Mouse (Mus musculus) lung, adult 2 months (tissue): ENCODE measurements at regions not wholly inside any gene's neighbourhood (a gene's known extent, or its start where the extent isn't known, plus 50 kb on each side); places are given as distances from the start of the nearest gene placed in this dataset.

ENCODE experiments used
- DNase-seq: peaks from one replicate; pipeline ENCODE4 v3.0.0; 2022
- H3K4me1 ChIP-seq: fragments of 200-500 bp; 2 replicates; pipeline ENCODE4 v1.6.1; 2011; ENCODE audit warnings: low read length; ENCODE audit not compliant: control insufficient read depth, insufficient read depth
- H3K4me3 ChIP-seq: fragments of 200-500 bp; replicated peaks from 2 replicates; pipeline ENCODE3; 2011; ENCODE audit warnings: low read depth, mild to moderate bottlenecking, control low read depth, low read length; ENCODE audit errors: extremely low read depth
- CTCF ChIP-seq: fragments of 200-500 bp; IDR thresholded peaks from 2 replicates; pipeline ENCODE4 v1.5.1; 2011; ENCODE audit warnings: mild to moderate bottlenecking, low read length, control low read depth; ENCODE audit not compliant: insufficient read depth
- POLR2A ChIP-seq: fragments of 200-500 bp; IDR thresholded peaks from 2 replicates; pipeline ENCODE4 v1.6.1; 2011; ENCODE audit warnings: low read depth, mild to moderate bottlenecking, control low read depth, low read length, borderline replicate concordance; ENCODE audit errors: extremely low read depth
- WGBS: fragments of 180-500 bp; shearing (Covaris S2); methylation state at CpG from one replicate; pipeline ENCODE4 v1.1.7; 2018; 5-methylcytosine and 5-hydroxymethylcytosine counted together

DNA sequence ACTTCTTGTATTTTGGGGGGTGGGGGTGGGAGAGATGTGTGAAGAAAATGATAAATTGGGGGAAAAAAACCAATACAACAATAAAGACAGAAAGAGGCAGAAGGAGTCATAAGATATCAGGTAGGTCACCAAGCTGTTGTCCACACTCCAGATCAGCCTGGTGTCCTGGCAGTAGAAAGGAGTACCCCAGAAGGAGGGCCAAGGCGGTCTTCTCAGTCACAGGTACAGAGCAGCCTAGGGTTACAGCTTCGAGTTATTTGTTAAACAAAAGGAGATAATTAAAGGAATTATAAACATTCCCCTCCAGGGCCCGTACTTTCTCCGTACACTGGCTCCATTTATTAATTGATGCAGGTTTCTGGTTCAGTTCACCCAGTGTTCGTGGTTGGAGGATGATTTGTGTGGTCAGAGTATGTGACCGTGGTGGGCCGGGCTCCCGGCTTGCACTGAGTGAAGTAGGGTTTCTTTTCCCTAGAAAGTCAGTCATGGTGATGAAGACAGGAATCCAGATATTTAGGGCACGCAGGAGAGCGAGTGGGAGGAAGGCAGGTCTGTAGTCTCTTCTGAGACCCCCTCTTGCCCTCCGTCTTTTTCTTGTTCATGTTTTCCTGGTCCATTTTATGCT, 83.4 kb upstream of the Paqr3 start:
- no peaks in the 10 kb centered on the region for H3K4me1 ChIP-seq
- DNase-seq = no peak
- WGBS = 81% methylated on average over 11 of the region's 11 CpGs
- TF ChIP-seq POLR2A (no peak), CTCF (no peak)
- H3K4me3 ChIP-seq = no peak overlapping the region

DNA sequence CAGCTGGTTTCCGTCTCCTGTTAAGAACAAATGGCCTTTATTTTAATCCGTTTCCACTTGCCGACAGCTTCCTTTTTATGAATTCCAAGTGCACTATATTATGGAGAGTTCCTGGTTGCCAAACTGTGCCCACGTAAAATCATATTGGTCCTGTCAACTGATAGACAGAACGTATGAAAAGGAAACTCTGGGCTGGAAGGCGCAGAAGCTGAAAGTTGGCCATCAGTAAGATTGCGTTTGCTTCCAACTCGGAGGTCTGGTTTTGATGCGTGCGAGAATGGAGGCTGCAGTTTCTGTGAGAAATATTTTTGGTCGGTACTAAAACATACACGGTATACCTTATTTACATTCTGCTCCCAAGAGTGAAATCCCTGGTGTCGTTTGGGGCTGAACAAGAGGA, 81.3 kb upstream of the Paqr3 start:
- DNase-seq = no peak
- TF ChIP-seq POLR2A = no peak
- no peak for TF ChIP-seq CTCF
- Histone ChIP-seq H3K4me3 (no peak overlapping the region), H3K4me1 (no peaks in the 10 kb centered on the region)
- WGBS = 74% methylated on average over 13 of the region's 13 CpGs

- TF ChIP-seq CTCF (no peak), POLR2A (no peak)
- 67% methylated on average over 3 of the region's 3 CpGs for WGBS
- DNase-seq = no peak
- H3K4me1 ChIP-seq = no peaks in the 10 kb centered on the region
- H3K4me3 ChIP-seq = no peak overlapping the region
Observed at GRCm38 (mm10) chr5:97190695-97191094, 79.3 kb upstream of the Paqr3 start.

DNA sequence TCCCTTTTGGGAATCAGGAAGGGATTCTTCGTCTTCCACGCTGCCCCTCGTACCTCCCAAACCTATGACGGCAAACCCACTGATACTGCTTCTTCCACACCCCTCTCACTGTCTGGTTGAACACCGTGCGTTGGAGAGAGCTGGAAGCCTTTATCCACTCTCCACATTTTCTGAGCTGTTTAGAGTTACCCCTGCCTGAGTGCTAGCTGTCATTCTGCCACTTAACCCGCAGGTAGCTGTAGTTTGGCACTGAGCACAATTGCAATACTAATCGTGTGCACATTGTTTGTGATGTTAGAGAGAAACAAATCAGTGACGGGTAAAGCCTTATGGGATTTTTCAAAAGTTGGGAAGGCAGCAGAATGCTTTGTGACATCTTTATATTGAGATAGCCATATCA, 73.1 kb upstream of the Paqr3 start:
- WGBS = 79% methylated on average over 9 of the region's 9 CpGs
- Histone ChIP-seq H3K4me3 (no peak overlapping the region), H3K4me1 (no peaks in the 10 kb centered on the region)
- TF ChIP-seq CTCF (no peak), POLR2A (no peak)
- DNase-seq = no peak

DNA sequence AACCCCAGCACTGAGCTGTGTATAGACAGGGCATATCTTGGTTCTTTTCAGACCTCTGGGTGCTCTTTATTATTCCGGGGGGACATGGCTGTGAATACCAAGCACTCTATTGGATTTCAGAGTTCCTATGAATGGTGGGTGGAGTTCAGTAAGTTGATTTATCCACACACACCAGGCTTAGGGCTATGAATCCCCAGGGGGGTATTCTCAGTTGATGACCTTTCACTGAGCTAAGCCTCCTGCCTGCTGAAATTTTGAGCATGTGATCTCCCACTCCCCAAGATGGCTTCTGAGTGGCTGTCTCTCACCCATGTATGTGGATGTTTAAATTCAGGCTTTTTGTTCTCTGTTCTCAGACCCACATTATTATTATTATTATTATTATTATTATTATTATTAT, 69.9 kb upstream of the Paqr3 start:
- TF ChIP-seq POLR2A = no peak
- TF ChIP-seq CTCF = no peak
- no peak for DNase-seq
- Histone ChIP-seq H3K4me1 (no peaks in the 10 kb centered on the region), H3K4me3 (no peak overlapping the region)
- 92% methylated on average over 1 of the region's 1 CpGs for WGBS

GRCm38 (mm10) chr5:97174446-97174845, 63.0 kb upstream of the Paqr3 start:
- 73% methylated on average over 8 of the region's 8 CpGs for WGBS
- no peak overlapping the region for H3K4me3 ChIP-seq
- DNase-seq = no peak
- TF ChIP-seq CTCF = no peak
- TF ChIP-seq POLR2A = no peak
- no peaks in the 10 kb centered on the region for H3K4me1 ChIP-seq

GRCm38 (mm10) chr5:97167401-97168249, 56.2 kb upstream of the Paqr3 start:
- TF ChIP-seq POLR2A (no peak), CTCF (no peak)
- H3K4me3 ChIP-seq = no peak overlapping the region
- DNase-seq = no peak
- 57% methylated on average over 18 of the region's 18 CpGs for WGBS
- no peaks in the 10 kb centered on the region for H3K4me1 ChIP-seq

DNA sequence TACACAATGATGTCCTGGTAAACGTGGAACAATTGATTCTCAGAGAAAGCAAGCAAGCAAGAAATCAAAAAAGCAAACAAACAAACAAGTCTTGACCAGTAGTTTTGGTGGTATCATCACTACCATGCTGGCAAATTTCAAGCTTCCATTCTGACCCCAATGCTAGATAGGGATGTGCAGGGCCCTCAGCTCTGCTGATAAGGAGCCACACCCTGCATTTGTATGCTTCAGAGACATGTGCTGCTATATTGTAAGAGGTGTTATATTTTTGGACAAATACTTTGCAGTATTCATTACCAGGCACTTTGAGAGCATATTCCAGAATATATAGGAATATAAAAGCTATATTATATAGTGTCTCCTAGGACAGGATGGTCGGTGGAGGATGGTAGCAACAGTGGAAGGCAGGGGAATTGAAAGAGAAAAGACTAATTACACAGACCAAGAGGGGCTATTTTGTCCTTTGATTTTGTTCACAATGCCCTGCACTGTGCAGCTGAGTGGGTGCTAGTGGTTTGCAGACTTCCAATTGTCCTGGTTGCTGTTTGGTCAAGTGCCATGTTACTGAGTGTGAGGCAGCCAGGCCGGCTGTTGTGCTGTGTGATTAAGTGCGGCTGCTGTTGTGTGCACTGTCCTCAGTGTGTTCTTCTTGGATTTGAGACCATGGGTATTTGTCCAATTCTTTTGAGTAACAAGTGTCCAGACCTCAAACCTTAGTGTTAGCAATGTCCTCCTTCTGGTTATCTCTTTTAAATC, 54.9 kb upstream of the Paqr3 start:
- no peaks in the 10 kb centered on the region for H3K4me1 ChIP-seq
- TF ChIP-seq POLR2A = no peak
- TF ChIP-seq CTCF = no peak
- peak; percentile 19 for DNase-seq
- 57% methylated on average over 4 of the region's 4 CpGs for WGBS
- no peak overlapping the region for H3K4me3 ChIP-seq
